Mouse (Mus musculus): Measurements from ENCODE around the gene Cldn9.

Gene Cldn9

GRCm38 (mm10) chr17:23654001-23654400 lies 29.8 kb downstream of the Cldn9 start:
- no peaks in the 10 kb centered on the region for H3K4me1 ChIP-seq (replicated peaks; ENCODE audit: low read depth, low read length)
- no peaks in the 10 kb centered on the region for H3K36me3 ChIP-seq (ENCODE audit: insufficient read depth, low read length)
- TF ChIP-seq CTCF (conservative IDR thresholded peaks at IDR 0.05; ENCODE audit: low read length) (no peak), NANOG (IDR thresholded peaks at IDR 0.05; ENCODE audit: borderline replicate concordance, low read length) (no peak), POU5F1 (IDR thresholded peaks at IDR 0.05; ENCODE audit: borderline replicate concordance, low read length) (no peak)
- H3K27me3 ChIP-seq (ENCODE audit: insufficient read depth, low read length) = peaks cover 15% of the 10 kb centered on the region
- no peaks in the 10 kb centered on the region for H3K9me3 ChIP-seq (ENCODE audit: low read length)
- H3K4me3 ChIP-seq (replicated peaks; ENCODE audit: low read length) = no peak overlapping the region

GRCm38 (mm10) chr17:23653324-23653723 lies 30.5 kb downstream of the Cldn9 start:
- Histone ChIP-seq H3K9me3 (ENCODE audit: low read length) (no peaks in the 10 kb centered on the region), H3K36me3 (ENCODE audit: insufficient read depth, low read length) (no peaks in the 10 kb centered on the region), H3K4me1 (replicated peaks; ENCODE audit: low read depth, low read length) (no peaks in the 10 kb centered on the region), H3K27me3 (ENCODE audit: insufficient read depth, low read length) (peaks cover 13% of the 10 kb centered on the region), H3K4me3 (replicated peaks; ENCODE audit: low read length) (no peak overlapping the region)
- TF ChIP-seq CTCF (conservative IDR thresholded peaks at IDR 0.05; ENCODE audit: low read length) (no peak), POU5F1 (IDR thresholded peaks at IDR 0.05; ENCODE audit: borderline replicate concordance, low read length) (no peak), NANOG (IDR thresholded peaks at IDR 0.05; ENCODE audit: borderline replicate concordance, low read length) (no peak)

DNA sequence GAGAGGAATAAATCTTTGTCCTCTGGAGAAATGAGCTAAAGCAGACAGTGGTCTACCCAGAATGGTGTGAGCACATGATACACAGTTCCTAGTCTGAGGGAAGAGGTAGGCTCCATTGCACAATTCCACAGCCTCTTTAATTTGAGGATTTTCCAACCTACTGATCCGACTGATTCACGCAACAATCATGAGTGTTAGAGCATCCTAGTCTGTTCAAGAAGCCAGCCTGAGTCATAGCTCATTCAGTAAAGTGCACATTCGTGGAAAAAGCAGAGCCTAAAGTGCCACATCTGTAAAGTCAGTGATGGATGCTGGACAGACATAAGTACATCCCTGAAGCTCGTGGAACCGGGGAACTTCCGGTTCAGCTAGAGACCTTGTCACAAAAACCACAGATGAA lies 32.5 kb downstream of the Cldn9 start:
- TF ChIP-seq CTCF (conservative IDR thresholded peaks at IDR 0.05; ENCODE audit: low read length) (no peak), NANOG (IDR thresholded peaks at IDR 0.05; ENCODE audit: borderline replicate concordance, low read length) (no peak), POU5F1 (IDR thresholded peaks at IDR 0.05; ENCODE audit: borderline replicate concordance, low read length) (no peak)
- no peaks in the 10 kb centered on the region for H3K36me3 ChIP-seq (ENCODE audit: insufficient read depth, low read length)
- H3K9me3 ChIP-seq (ENCODE audit: low read length) = no peaks in the 10 kb centered on the region
- H3K4me3 ChIP-seq (replicated peaks; ENCODE audit: low read length) = no peak overlapping the region
- peaks cover 6% of the 10 kb centered on the region; the same call in 1 of the 2 replicates for H3K27me3 ChIP-seq (ENCODE audit: insufficient read depth, low read length)
- H3K4me1 ChIP-seq (replicated peaks; ENCODE audit: low read depth, low read length) = peaks cover 11% of the 10 kb centered on the region

DNA sequence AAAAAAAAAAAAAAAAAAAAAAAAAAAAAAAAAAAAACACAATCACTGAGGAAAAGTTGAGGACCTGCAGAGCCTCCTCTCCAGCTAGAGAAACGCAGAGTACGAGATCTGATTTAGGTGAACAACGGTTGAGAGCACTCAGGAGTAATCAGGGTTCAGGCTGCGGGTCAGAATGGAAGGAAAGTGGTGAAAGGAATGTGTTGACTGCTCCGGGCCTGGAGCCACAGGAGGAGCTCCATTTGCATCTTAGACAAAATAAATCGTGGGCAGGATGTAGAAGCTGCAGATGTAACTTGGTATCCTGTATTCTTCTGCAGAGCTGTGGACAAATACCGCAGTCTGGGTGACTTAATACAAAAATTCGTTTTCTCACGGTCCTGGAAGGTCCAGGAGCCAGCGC lies 37.9 kb downstream of the Cldn9 start:
- TF ChIP-seq CTCF (conservative IDR thresholded peaks at IDR 0.05; ENCODE audit: low read length) (no peak), NANOG (IDR thresholded peaks at IDR 0.05; ENCODE audit: borderline replicate concordance, low read length) (no peak), POU5F1 (IDR thresholded peaks at IDR 0.05; ENCODE audit: borderline replicate concordance, low read length) (no peak)
- Histone ChIP-seq H3K4me1 (replicated peaks; ENCODE audit: low read depth, low read length) (peaks cover 38% of the 10 kb centered on the region), H3K9me3 (ENCODE audit: low read length) (peaks cover 6% of the 10 kb centered on the region), H3K4me3 (replicated peaks; ENCODE audit: low read length) (no peak overlapping the region), H3K36me3 (ENCODE audit: insufficient read depth, low read length) (no peaks in the 10 kb centered on the region), H3K27me3 (ENCODE audit: insufficient read depth, low read length) (peaks cover 29% of the 10 kb centered on the region)

DNA sequence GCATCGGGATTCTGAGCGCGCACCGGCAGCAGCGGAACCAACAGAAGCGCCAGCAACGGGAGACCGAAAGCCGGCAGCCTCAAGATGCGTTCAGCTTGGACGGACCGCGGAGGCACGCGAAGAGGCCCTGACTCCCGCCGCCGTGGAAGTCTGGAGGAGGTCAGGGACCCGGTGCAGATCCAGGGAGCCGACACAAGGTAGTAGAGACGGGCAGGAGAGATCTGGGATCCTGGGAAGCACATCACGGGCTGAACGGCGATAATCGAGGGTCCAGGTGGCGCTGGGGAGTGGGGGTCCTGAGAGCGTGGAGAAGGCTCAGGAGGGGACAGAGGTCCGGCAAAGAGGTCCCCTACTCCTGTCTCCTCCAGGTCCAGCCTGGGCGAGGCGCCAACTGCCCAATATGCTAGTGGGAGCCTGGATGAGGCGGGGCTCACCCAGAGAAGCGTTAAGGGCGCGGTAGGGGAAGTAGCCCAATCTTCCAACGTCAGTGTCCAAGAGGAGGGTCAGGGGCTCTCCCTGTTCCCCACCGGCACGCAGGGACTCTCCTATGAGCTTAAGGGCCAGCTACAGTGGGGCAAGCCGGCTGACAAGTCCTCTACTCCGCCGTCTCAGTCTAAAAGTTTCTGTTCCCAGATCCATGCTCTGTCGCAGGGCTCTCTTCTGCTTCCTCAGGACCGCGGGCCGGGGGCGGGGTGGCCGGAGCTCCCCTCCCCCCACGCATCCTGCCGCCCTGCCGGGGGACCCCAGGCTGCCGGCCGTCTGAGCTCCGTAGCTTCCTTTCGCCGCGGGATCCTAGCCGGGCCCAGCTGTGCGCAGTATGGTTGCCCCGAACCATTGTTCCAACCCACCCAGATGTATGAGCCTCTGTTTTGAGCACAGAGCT lies 39.0 kb downstream of the Cldn9 start, which contains the start of gene Mmp25:
Mmp25 (minus strand) TSS at position 665 of the 883 bp plus-strand sequence.
- peak within 1 kb of the TSS; percentile 80 for H3K4me3 ChIP-seq (replicated peaks; ENCODE audit: low read length)
- no peaks in the 10 kb centered on the region for H3K36me3 ChIP-seq (ENCODE audit: insufficient read depth, low read length)
- H3K4me1 ChIP-seq (replicated peaks; ENCODE audit: low read depth, low read length) = peaks cover 38% of the 10 kb centered on the region
- TF ChIP-seq NANOG (IDR thresholded peaks at IDR 0.05; ENCODE audit: borderline replicate concordance, low read length) = no peak
- no peak for TF ChIP-seq CTCF (conservative IDR thresholded peaks at IDR 0.05; ENCODE audit: low read length)
- TF ChIP-seq POU5F1 (IDR thresholded peaks at IDR 0.05; ENCODE audit: borderline replicate concordance, low read length) = no peak
- H3K9me3 ChIP-seq (ENCODE audit: low read length) = peaks cover 6% of the 10 kb centered on the region
- H3K27me3 ChIP-seq (ENCODE audit: insufficient read depth, low read length) = peaks cover 30% of the 10 kb centered on the region

Measured in E14TG2a.4 (cell line).